Mouse (Mus musculus) skeletal muscle tissue, adult 2 months (tissue): ENCODE data around the gene Fance.
"Not testable (repeated sequence)": the region's sequence is repeated elsewhere in the genome, so short reads cannot be mapped to it uniquely, and the experiment has no call there.

Experiments
- DNase-seq: peaks from one replicate; pipeline ENCODE4 v3.0.0-alpha.2; 2012; ENCODE audit warnings: low read depth, low spot score

The Fance gene

DNA sequence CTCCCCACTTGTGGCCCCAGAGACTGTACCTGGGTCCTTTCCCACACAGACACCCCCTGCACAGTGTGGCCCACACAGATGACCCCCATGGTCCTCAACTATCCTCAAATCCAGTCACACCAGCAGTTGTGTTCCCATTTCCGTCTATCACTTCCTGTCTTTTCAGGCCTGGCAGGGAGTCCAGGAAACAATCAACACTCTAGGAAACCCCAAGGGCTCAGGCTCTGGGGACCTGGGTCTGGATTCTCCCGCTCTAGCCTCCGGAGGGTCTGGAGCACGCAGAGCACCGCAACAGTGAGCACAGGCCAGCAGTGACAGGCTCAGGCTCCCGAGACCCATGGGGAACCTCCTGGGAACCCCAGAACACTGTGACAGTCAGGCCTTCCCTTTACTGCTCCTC is 34.9 kb downstream of the Fance start:
- no peak for DNase-seq

DNA sequence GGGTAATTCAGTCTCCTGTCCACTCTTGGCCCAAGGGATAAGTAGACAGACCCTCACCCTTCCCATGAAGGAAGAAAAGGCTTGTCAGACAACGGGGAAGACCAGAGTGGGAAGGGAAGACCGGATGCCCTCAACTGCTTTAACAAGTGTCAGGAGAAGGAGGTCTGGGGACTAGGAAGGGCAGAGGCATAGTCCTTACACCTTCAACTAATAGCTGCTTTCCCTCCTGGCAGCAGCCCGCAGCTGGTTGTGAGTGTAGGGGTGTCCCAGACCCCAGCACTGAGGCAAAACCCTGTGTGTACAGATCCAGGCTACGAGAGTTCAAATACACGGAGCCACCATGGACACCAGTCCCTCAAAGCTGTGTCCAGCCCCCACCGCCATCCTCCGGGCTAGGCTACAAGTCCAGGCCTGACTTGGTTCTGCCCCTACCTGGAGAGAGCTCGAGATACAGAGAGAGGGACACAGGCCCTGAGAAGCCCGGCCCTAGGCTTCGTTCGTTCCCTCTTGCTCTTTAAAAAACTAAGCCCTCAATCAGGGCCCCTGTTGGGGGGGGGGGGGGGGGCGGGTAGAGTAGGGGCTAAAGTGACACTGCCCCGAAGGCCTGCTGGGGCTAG is 36.1 kb downstream of the Fance start:
- DNase-seq, result no peak

DNA sequence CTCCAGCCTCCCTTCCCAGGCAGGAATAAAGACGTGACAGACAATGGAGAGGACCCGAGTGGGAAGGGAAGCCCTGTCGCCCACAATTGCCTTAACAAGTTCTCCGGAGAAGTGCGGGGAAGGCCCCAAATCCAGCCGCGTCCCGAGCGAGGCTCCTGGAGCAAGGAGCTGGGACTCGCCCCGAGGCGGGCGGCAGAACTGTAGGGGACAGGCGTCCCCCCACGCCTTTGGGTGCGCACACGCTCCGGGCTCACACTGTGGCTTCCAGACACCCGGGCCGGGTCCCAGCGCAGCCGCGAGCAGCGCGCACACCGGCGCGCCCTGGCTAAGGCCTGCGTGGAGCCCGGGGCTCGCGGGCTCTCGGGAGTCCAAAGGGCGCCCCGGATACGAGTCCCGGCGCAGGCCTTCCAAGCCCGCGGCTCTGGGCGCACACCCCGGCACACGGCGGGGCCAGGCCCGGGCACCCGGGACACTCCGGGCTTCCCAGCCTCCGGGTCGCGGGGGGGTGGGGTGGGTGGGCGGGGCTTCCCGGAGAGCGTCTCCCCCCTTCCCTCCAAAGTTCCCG is 36.7 kb downstream of the Fance start:
- no peak for DNase-seq

DNA sequence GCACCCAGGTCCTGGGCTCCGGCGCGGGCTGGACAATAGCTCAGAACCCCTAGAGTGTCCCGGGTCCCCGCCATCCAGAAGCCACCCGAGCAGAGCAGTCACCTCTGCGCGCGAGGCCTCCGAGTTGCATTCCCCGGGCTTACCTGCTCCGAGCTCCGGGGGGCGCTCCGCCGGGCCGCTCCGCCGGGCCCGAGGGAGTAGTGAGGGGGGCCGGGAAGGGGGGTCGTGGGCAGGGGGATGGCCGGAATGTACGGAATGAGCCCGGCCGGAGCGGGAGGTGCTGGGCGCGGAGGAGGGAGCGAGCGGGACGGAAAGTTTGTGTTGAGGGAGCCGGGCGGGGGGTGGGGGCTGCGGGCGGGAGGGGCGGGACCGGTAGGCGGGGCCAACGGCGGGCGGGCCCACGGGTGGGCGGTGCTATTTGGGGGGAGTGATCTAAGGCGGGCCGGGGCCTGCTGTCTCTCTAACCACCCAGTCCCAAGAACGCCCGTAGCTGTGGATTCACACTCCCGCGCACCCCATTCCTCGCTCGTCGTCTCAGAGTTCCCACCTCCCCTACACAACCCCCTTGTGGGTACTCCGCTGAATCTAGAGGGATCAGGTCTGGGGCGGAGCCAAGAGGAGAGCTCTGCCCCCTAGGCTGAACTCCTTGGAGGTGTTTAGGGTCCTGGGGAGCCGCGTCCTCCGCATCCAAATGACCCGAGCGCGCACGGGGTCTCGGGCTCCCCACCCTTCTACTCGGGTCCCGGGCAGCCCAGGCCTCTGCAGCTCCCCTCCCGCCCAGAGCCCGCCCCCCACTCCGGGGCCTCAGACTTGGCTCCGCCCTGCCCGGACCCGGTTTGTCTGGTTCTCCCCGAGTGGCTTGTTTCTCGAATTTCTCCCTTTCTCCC is 37.4 kb downstream of the Fance start, which contains the start of gene Tead3:
Tead3 (minus strand) TSS at position 352 of the 887 bp plus-strand sequence.
- DNase-seq, result peak; percentile 62

DNA sequence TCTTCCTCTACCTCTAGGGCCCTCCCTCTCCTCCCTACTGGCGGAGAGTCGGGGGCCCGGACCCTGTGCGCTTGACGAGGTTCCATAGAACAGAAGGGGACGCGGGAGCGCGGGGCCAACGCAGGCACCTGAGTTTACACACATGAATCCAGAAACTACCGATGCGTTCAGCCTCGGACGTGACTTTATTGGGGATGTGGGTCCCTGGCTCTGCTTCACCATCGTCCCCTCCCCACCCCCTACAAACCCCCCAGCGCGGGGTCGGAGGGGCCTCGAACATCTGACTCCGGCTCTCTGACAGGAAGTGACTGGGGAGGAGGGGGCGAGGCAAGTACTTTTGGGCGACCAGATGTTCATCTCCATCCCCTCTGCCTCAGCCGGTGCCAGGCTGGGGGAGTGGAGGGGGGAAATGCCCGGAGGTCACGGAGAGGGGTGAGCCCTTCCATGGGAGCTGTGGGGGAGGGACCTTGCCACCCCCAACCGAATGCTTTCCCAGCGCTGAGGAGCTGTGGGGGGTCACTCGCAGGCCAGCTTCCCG is 38.1 kb downstream of the Fance start:
- DNase-seq, result no peak

DNA sequence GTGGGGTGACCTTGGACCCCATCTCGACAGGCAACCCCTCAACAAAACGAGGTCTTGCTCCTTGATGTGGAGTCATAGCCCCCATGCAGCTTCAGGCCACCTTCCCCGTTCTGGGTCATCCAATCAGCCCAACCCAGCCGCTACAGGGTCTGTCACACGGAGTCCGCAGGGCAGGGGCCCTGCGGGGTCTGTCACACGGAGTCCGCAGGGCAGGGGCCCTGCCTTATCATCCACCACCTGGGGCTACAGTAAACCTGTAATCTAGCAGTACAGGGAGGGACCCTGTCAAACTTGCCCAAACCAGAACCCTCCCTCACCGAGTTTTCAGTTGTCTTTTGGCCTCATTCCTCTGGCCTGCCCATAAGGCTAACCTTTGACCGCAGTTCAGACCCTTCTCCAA is 38.7 kb downstream of the Fance start:
- no peak for DNase-seq

DNA sequence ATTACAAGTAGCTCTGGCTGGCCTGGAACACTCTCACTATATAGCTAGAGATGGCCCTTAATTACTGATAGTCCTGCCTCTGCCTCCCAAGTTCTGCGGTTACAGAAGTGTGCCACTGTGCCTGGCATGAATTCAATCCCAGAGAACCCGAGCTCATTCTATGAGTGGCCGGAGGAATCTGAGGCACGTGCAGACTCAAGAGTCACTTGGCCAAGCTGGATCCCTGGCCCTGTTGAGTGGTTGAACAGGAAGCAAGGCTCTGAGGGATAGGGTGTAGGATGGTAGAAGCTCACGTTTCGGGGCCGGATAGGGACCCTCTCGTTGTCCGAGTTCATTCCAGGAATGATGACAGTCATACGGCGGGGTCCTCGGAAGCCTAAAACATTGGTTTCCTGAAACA is 42.6 kb downstream of the Fance start:
- DNase-seq, result no peak

DNA sequence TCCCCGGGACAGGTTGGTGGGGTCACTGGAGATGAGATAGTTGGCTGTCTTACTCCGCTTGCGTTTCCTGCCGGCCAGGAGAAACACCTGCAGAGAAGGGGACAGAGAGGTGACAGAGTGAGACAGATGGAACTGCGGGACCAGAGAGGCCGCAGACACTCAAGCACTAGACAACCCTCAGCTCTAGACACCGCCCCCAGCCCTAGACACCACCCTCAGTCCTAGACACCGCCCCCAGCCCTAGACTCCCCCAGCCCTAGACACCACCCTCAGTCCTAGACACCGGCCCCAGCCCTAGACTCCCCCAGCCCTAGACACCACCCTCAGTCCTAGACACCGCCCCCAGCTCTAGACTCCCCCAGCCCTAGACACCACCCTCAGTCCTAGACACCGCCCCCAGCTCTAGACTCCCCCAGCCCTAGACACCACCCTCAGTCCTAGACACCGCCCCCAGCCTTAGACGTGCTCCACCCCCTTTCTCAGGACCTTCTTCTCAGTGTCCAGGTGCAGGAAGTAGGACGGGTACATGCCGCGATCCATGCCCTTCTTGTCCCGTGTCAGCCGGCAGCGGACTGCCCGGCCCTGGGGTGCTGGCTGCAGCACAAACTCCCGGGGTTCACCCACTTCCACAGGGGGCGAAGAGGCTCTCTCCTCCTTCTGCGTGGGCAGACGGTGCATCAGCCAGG is 45.4 kb downstream of the Fance start:
- DNase-seq, result not testable (repeated sequence)

DNA sequence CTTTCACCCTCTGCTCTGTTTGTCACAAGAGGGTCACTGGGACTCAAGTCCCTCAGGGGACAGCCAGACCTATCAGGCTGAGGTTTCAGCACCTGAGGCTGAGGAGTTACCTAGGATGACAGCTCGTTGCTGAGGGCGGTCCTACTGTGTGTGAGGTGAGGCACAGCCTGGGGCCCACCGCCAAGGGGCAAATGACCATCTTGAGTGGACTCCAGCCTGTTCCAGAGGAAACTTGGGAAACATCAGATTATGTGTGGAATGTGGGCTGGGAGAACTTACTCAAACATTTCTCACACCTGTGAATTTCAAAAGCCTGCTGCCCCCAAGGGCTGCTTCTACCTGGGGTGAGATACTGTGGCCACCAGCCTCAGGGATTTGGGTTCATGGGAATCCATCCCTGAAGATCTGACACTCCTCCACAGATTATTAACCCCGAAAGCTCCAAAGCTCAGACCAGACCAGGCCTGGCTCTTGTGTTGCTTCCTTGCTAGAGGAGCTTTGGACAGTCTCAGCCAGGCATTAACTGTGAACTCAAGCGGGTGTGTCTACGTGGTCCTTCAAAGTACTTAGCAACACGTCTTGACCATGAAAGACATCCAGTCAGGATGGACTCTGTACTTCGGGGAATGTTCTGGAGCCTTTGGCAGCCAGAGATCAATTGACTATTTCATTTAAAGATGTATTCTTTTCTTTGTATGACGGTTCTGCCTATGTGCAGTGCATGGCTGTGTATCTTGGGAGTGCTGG is 47.4 kb downstream of the Fance start:
- DNase-seq, result no peak

DNA sequence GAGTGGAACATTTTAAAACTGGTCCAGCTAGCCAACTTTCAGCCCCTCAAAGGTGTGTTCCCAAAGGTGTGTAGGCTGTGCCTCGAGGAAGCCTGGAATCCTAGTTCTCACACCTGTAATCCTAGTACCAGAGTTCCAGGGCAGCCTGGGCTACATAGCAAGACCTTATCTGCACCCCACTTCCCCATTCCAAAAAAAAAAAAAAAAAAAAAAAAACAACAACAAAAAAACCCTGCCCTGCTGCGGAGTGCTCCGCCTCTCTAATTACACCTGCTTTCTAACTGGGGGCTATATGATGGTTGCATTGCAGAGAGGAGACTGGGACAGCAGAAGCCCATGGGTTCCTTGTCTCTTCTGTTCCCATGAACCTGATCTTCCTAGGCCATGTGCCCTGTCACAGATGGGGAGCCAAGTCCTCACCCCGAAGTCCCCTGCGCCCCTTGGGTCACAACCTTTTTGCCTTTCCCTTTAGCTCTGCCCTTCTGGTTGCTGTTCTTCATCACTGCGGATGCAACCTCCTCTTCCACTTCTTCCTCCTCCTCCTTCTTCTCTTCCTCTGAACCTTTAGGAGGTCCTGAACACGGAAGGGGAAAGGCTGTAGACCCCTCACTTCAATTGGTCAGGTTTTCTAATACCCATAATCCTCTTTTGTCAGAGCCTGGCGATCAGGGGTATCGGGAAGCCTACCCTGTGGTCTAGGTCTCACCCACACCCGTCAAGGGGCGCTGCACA is 48.8 kb downstream of the Fance start:
- DNase-seq, result no peak

DNA sequence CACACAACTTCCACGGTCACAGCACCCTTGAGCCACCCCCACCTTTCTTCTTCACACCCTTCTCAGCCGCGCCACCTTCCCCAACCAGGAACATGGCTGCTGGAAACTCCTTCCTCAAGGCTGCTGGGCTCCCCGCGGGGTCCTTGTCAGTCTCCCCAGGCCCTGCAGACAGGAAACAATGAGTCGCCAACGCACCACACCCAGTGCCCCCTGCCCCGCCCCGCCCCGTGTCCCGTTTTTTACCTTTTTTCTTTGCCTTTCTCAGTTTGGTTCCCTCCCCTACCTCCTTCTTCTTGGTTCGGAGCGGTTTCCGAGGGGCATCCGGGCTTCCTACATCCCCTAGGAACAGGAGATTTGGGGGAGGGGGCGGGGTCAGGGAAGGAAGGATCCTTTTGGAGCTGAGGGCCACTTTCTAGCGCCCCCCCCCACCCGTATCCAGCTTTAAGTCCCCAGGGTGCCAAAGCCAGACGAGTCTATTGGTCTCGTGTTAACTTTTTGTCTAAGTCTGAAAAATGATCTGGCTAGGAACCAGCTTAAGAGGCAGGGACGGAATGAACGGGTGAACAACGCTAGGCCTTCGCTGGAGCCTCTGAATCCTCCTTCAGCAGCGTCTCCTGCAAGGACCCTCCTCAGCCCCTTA is 49.5 kb downstream of the Fance start:
- DNase-seq, result no peak

DNA sequence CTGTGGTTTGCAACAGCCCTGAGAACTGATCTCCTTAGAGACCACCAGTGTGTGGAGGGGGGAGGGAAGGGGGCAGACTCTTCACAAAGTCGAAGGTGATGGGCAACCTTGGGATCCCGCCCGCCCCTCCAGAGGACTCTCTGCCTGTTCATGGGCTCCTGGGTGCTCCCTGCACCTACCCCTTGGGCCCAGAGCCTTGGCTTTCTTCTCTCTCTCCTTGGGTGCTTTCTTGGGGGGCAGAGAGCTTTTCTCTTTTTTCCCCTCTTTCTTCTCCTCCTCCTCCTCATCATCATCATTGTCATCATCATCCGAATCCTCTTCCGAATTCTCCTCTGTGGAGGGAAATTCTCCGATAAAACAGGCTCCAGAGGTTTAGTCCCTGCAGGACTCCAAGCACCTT is 50.2 kb downstream of the Fance start:
- no peak for DNase-seq

DNA sequence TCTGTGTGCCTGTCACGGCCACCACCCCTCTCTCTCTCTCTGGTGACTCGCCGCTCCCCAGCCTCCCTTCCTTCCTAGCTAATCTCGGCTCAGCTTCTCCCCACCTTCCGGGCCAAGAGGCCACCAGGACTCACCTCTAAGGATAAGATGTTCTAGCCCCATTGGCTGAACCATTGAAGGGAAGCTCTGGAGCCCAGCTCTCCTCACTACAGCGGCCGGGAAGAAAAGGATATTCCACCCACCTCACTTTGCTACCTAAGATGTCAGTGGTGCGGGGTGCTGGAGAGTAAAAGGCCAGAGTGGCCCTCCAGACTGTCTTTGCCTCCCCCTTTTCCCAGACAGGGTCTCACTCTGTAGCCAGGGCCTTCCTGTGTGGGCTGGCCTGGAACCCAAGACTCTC is 51.8 kb downstream of the Fance start, which contains the start of gene Tulp1:
Tulp1 (minus strand) TSS at position 101 of the 400 bp plus-strand sequence.
- DNase-seq, result no peak

DNA sequence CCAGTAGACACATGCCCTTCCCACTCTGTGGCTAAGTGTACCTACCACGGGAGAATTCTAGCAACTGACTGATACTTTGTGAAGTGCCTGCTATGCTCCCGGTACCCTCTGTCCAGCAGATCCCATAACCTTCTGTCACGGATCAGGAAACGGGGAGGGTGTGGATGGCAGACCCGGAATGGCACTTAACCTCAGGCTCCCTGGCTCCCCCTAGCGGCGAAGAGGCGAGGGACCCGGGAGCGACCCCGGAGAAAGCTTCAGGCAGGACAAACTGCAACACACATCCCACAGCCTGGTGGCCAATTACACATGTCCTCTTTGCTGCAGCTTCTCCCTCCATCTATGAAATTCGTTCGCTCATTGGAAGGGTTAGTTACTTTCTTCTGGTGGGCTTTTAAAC is 55.1 kb downstream of the Fance start:
- peak; percentile 59 for DNase-seq

DNA sequence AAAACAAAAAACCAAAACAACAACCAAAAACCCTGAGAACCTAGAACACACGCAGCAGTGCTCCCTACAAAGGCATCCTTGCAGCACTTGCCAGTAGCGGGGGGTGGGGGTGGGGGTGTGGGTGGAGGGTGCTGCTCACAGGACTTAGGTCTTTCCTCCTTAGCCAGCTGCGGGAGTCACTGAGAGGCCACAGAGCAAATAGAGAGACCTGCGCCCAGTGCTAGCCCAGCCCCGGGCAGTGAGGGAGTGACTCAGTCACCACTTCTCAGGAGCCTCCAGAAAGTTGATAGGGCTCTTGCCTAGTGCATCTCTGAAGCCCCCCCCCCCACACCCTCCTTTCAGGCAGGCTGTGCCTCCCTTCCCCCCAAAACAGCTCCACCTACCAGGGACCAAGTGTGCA is 55.7 kb downstream of the Fance start:
- DNase-seq, result no peak

DNA sequence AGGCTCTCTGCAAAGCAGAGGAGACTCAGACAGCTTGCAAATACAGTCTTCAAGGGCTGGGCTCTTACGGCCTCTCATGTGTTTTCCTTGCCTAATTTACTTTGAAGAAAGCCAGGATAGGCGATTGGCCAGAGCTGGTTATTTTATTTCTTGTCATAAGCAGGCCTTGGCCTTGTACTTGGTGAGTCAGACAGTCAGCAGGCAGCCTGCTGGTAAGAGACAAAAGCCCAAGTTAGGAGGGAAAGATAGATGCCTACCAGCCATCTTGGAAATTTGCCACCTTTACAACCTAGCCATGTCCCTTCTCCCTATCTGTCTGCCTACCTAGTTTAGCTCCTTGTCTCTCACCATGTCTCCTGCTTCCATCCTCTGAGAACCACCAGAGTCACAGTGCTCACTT is 58.0 kb downstream of the Fance start:
- DNase-seq, result no peak

DNA sequence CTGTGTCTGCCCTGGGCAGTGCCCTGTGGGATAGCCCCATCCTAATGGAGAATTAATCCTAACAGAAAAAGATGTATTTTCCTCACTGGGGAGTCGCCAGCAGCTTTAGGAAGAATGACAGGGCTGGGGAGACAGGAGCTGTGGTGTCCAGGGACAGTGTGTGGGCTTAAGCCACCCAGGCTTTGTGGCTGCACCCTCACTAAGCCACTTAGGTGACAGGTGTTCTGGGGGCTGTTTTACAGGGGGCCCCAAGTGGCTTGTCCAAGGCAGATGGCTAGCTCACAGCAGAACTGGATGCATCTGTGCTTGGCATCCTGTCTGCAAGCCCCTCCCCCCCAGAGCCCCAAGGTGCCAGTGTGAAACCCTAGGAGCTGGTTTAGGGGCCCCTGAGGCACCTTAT is 58.6 kb downstream of the Fance start:
- DNase-seq, result no peak

DNA sequence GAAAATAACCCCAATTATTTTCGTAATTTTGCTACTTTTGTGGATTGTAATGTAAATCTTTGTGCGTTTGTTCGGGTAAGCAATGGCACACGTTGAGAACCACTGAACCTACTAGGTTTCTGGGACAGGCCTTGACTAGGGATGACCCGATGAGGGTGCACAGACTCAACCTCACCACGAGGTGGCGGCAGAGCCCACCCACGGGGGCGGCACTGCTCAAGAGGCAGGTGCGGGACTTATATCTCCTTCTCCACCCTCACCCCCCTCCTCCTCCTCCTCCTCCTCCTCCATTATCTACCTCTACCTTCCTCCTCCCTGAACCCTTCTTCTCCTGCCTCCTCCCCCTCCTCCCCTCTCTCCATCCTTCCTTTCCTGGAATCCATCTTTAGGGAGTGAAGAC is 60.5 kb downstream of the Fance start:
- DNase-seq, result no peak

DNA sequence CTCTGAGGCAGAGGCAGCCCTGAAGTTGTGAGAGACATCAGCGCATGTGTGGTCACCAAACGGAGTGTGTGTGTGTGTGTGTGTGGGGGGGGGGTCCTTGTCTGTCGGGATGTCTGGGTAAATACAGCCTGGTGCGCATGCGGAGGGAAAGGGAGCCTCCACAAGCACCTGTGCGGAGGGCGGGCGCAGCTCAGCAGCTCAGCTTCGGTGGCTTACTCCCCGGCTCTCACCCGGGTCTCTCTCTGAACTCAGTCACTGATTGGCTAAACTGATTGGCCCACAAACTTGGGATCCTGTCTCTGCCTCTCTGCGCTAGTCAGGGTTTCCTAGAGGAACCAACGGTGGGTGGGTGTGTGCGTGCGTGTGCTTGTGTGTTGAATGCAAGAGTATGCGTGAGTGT is 61.2 kb downstream of the Fance start:
- DNase-seq, result no peak

DNA sequence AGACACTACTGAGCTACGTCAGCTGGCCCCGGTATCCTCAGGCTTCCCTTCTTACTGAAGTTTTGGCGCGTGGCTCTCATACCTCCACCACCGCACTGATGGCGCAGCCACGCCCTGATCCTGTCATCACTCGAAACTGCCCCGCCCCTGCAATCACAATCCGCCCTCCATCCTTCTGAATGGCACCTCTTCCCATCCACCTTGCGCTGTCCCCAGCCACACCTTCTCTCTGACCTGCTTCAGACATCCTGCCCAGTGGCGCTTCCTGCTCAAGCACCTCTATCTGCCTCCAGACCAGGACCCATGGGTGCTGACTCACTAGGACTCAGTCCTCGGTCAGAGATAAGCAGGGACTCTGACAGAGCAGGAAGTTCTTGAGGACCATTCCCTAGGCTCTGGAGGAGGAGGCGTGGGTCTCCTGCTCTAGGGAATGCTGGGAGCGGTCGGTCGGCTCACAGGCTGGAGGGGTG is 62.3 kb downstream of the Fance start:
- DNase-seq, result no peak
